Mouse (Mus musculus) embryonic facial prominence, embryonic 12.5 days (tissue): ENCODE results near the gene Fras1. TPM values are rescaled to one million over a fixed set of nuclear protein-coding genes. Genes with fewer than 3 reads are reported as not detected.

Experiments
- ATAC-seq: fragments of 200-750 bp; cut with Nextera tagmentation; 2 replicates; pipeline ENCODE4 v1.8.0; 2017; ENCODE audit not compliant: insufficient number of reproducible peaks, insufficient read depth, low FRiP score, low TSS enrichment
- H3K27ac ChIP-seq: fragments of 300-500 bp; sonication (generic); 2 replicates; pipeline ENCODE4 v1.5.1; 2016; ENCODE audit warnings: mild to moderate bottlenecking
- H3K27me3 ChIP-seq: fragments of 300-500 bp; sonication (generic); 2 replicates; pipeline ENCODE4 v1.6.1; 2016; ENCODE audit warnings: mild to moderate bottlenecking, moderate library complexity
- H3K36me3 ChIP-seq: fragments of 300-500 bp; sonication (generic); 2 replicates; pipeline ENCODE4 v1.6.1; 2016; ENCODE audit warnings: mild to moderate bottlenecking
- H3K4me1 ChIP-seq: fragments of 300-500 bp; sonication (generic); 2 replicates; pipeline ENCODE4 v1.6.1; 2016
- H3K4me2 ChIP-seq: fragments of 300-500 bp; sonication (generic); replicated peaks from 2 replicates; pipeline ENCODE4 v1.6.1; 2016; ENCODE audit warnings: mild to moderate bottlenecking, moderate library complexity
- H3K4me3 ChIP-seq: fragments of 300-500 bp; sonication (generic); 2 replicates; pipeline ENCODE4 v1.5.1; 2016; ENCODE audit warnings: mild to moderate bottlenecking
- H3K9ac ChIP-seq: fragments of 300-500 bp; sonication (generic); 2 replicates; pipeline ENCODE4 v1.6.1; 2016; ENCODE audit warnings: mild to moderate bottlenecking, moderate library complexity
- H3K9me3 ChIP-seq: fragments of 300-500 bp; sonication (generic); 2 replicates; pipeline ENCODE4 v1.6.1; 2016; ENCODE audit warnings: mild to moderate bottlenecking, moderate library complexity
- WGBS: fragments of 180-500 bp; shearing (Covaris S2); methylation state at CpG from one replicate; pipeline ENCODE4 v1.1.7; 2016; 5-methylcytosine and 5-hydroxymethylcytosine counted together
- polyA plus RNA-seq: library from polyadenylated mRNA; unstranded; fragments of >200 nt; fragmentation: Nextera tagmentation; extraction: Ambion mirVana; gene quantifications from 2 replicates; pipeline ENCODE4 v1.2.1, GENCODE M21; 2016

The Fras1 gene
- polyA plus RNA-seq, 1 experiment from 2014 or later = 20.1 TPM

- 57% methylated on average over 2 of the region's 2 CpGs for WGBS
- Histone ChIP-seq H3K4me1 (no peaks in the 10 kb centered on the region), H3K36me3 (no peaks in the 10 kb centered on the region), H3K9ac (no peak overlapping the region), H3K27me3 (no peaks in the 10 kb centered on the region), H3K4me3 (no peak overlapping the region), H3K27ac (no peak overlapping the region), H3K4me2 (no peak overlapping the region), H3K9me3 (no peaks in the 10 kb centered on the region)
- no peak for ATAC-seq
Measured at GRCm38 (mm10) chr5:96498083-96498482, 124.3 kb downstream of the Fras1 start.

- Histone ChIP-seq H3K27ac (no peak overlapping the region), H3K9ac (no peak overlapping the region), H3K9me3 (no peaks in the 10 kb centered on the region), H3K36me3 (no peaks in the 10 kb centered on the region), H3K4me2 (no peak overlapping the region), H3K27me3 (no peaks in the 10 kb centered on the region), H3K4me3 (no peak overlapping the region), H3K4me1 (no peaks in the 10 kb centered on the region)
- WGBS = 81% methylated on average over 4 of the region's 4 CpGs
- ATAC-seq = no peak
Measured at GRCm38 (mm10) chr5:96501783-96502182, 128.0 kb downstream of the Fras1 start.

- ATAC-seq = no peak
- Histone ChIP-seq H3K36me3 (no peaks in the 10 kb centered on the region), H3K4me2 (no peak overlapping the region), H3K27me3 (no peaks in the 10 kb centered on the region), H3K9ac (no peak overlapping the region), H3K27ac (no peak overlapping the region), H3K9me3 (no peaks in the 10 kb centered on the region), H3K4me3 (no peak overlapping the region), H3K4me1 (no peaks in the 10 kb centered on the region)
- 81% methylated on average over 1 of the region's 1 CpGs for WGBS
Measured at GRCm38 (mm10) chr5:96502400-96502799, 128.6 kb downstream of the Fras1 start.

- Histone ChIP-seq H3K4me2 (no peak overlapping the region), H3K36me3 (no peaks in the 10 kb centered on the region), H3K4me3 (no peak overlapping the region), H3K27ac (no peak overlapping the region), H3K4me1 (peaks cover 5% of the 10 kb centered on the region; the same call in 1 of the 2 replicates), H3K9ac (no peak overlapping the region), H3K27me3 (no peaks in the 10 kb centered on the region), H3K9me3 (no peaks in the 10 kb centered on the region)
- 79% methylated on average over 5 of the region's 5 CpGs for WGBS
- ATAC-seq = no peak
Measured at GRCm38 (mm10) chr5:96511005-96511404, 137.2 kb downstream of the Fras1 start.

GRCm38 (mm10) chr5:96513327-96513726 lies 139.6 kb downstream of the Fras1 start:
- no peak overlapping the region for H3K4me3 ChIP-seq
- WGBS = 86% methylated on average over 4 of the region's 4 CpGs
- no peaks in the 10 kb centered on the region for H3K27me3 ChIP-seq
- peaks cover 8% of the 10 kb centered on the region; the same call in 1 of the 2 replicates for H3K4me1 ChIP-seq
- no peak overlapping the region for H3K4me2 ChIP-seq
- H3K27ac ChIP-seq = no peak overlapping the region
- H3K9me3 ChIP-seq = 0 out of 2 replicates have a peak, but pooled peaks cover 3% of the 10 kb centered on the region
- no peak for ATAC-seq
- no peak overlapping the region for H3K9ac ChIP-seq
- H3K36me3 ChIP-seq = no peaks in the 10 kb centered on the region

- 61% methylated on average over 3 of the region's 3 CpGs for WGBS
- Histone ChIP-seq H3K36me3 (no peaks in the 10 kb centered on the region), H3K4me3 (no peak overlapping the region), H3K27me3 (no peaks in the 10 kb centered on the region), H3K27ac (no peak overlapping the region), H3K9ac (no peak overlapping the region), H3K4me1 (peaks cover 8% of the 10 kb centered on the region; the same call in 1 of the 2 replicates), H3K9me3 (0 out of 2 replicates have a peak, but pooled peaks cover 3% of the 10 kb centered on the region), H3K4me2 (no peak overlapping the region)
- ATAC-seq = no peak
Measured at GRCm38 (mm10) chr5:96515860-96516311, 142.1 kb downstream of the Fras1 start.

- Histone ChIP-seq H3K36me3 (no peaks in the 10 kb centered on the region), H3K27me3 (no peaks in the 10 kb centered on the region), H3K4me2 (no peak overlapping the region), H3K4me3 (no peak overlapping the region), H3K4me1 (peaks cover 8% of the 10 kb centered on the region; the same call in 1 of the 2 replicates), H3K9ac (no peak overlapping the region), H3K9me3 (0 out of 2 replicates have a peak, but pooled peaks cover 3% of the 10 kb centered on the region), H3K27ac (no peak overlapping the region)
- ATAC-seq = no peak
- 76% methylated on average over 6 of the region's 6 CpGs for WGBS
Measured at GRCm38 (mm10) chr5:96516329-96516728, 142.6 kb downstream of the Fras1 start.

- Histone ChIP-seq H3K4me3 (no peak overlapping the region), H3K4me2 (no peak overlapping the region), H3K36me3 (no peaks in the 10 kb centered on the region), H3K9ac (no peak overlapping the region), H3K27ac (no peak overlapping the region), H3K4me1 (no peaks in the 10 kb centered on the region), H3K27me3 (no peaks in the 10 kb centered on the region), H3K9me3 (0 out of 2 replicates have a peak, but pooled peaks cover 3% of the 10 kb centered on the region)
- WGBS = 88% methylated on average over 9 of the region's 9 CpGs
- no peak for ATAC-seq
Measured at GRCm38 (mm10) chr5:96521541-96521940, 147.8 kb downstream of the Fras1 start.

GRCm38 (mm10) chr5:96522909-96523409 lies 149.2 kb downstream of the Fras1 start:
- no peak for ATAC-seq
- Histone ChIP-seq H3K4me3 (no peak overlapping the region), H3K36me3 (no peaks in the 10 kb centered on the region), H3K9ac (no peak overlapping the region), H3K4me1 (no peaks in the 10 kb centered on the region), H3K27me3 (no peaks in the 10 kb centered on the region), H3K9me3 (no peaks in the 10 kb centered on the region), H3K4me2 (no peak overlapping the region), H3K27ac (no peak overlapping the region)
- 88% methylated on average over 5 of the region's 5 CpGs for WGBS

GRCm38 (mm10) chr5:96528296-96528695 lies 154.5 kb downstream of the Fras1 start:
- no peak for ATAC-seq
- Histone ChIP-seq H3K27me3 (no peaks in the 10 kb centered on the region), H3K4me1 (no peaks in the 10 kb centered on the region), H3K9ac (no peak overlapping the region), H3K9me3 (no peaks in the 10 kb centered on the region), H3K4me2 (no peak overlapping the region), H3K27ac (no peak overlapping the region), H3K4me3 (no peak overlapping the region), H3K36me3 (no peaks in the 10 kb centered on the region)
- 81% methylated on average over 7 of the region's 7 CpGs for WGBS

- no peak overlapping the region for H3K27ac ChIP-seq
Measured at GRCm38 (mm10) chr5:96530516-96530915, 156.8 kb downstream of the Fras1 start.

GRCm38 (mm10) chr5:96531962-96532361 lies 158.2 kb downstream of the Fras1 start:
- Histone ChIP-seq H3K27ac (no peak overlapping the region), H3K4me1 (no peaks in the 10 kb centered on the region), H3K36me3 (no peaks in the 10 kb centered on the region), H3K9me3 (no peaks in the 10 kb centered on the region), H3K9ac (no peak overlapping the region), H3K4me3 (no peak overlapping the region), H3K4me2 (no peak overlapping the region), H3K27me3 (no peaks in the 10 kb centered on the region)
- no peak for ATAC-seq

More at GRCm38 (mm10) chr5:96530516-96530915, 156.8 kb downstream of the Fras1 start:
- Histone ChIP-seq H3K9ac (no peak overlapping the region), H3K4me1 (no peaks in the 10 kb centered on the region), H3K27me3 (no peaks in the 10 kb centered on the region), H3K4me2 (no peak overlapping the region), H3K9me3 (no peaks in the 10 kb centered on the region), H3K4me3 (no peak overlapping the region), H3K36me3 (no peaks in the 10 kb centered on the region)
- WGBS = 81% methylated on average over 3 of the region's 3 CpGs
- ATAC-seq = no peak
